8 mouse cellular contexts compared by ENCODE assay signal in genomic region chr12:100908298-100909034, GRCm38 (mm10). TPM values are rescaled to one million over a fixed set of nuclear protein-coding genes. Genes with fewer than 3 reads are reported as not detected.
DNase-seq lines count a peak whose midpoint lies in the region; ATAC-seq lines count a peak whose summit lies in the region.

No protein-coding gene starts in this region.

- H3K27me3 ChIP-seq in kidney, embryonic 16.5 days (ENCODE audit: insufficient read depth, low read length), result peaks cover 6% of the 10 kb centered on the region; the same call in 1 of the 2 replicates
- H3K27me3 ChIP-seq in embryonic facial prominence, embryonic 11.5 days (ENCODE audit: control insufficient read depth, insufficient read depth, low read length), result peaks cover 3% of the 10 kb centered on the region; the same call in 1 of the 2 replicates
- H3K27me3 ChIP-seq in intestine, embryonic 14.5 days (replicated peaks; ENCODE audit: control insufficient read depth, insufficient read depth, low read length), result peaks cover 19% of the 10 kb centered on the region
- H3K27me3 ChIP-seq in neural tube, embryonic 12.5 days (replicated peaks), result peaks cover 15% of the 10 kb centered on the region; the same call in 1 of the 2 replicates

- H3K9me3 ChIP-seq in kidney, embryonic 16.5 days (ENCODE audit: low read length), result no peaks in the 10 kb centered on the region
- H3K9me3 ChIP-seq in embryonic facial prominence, embryonic 11.5 days (replicated peaks; ENCODE audit: control insufficient read depth, low read length), result no peaks in the 10 kb centered on the region
- no peaks in the 10 kb centered on the region for H3K9me3 ChIP-seq in intestine, embryonic 14.5 days (ENCODE audit: control insufficient read depth, low read length)
- H3K9me3 ChIP-seq in neural tube, embryonic 12.5 days, result no peaks in the 10 kb centered on the region

- H3K4me1 ChIP-seq in kidney, embryonic 16.5 days (ENCODE audit: insufficient read depth, low read length), result 0 out of 2 replicates have a peak, but pooled peaks cover 3% of the 10 kb centered on the region
- H3K4me1 ChIP-seq in embryonic facial prominence, embryonic 11.5 days (ENCODE audit: control insufficient read depth, insufficient read depth, low read length), result no peaks in the 10 kb centered on the region
- 0 out of 2 replicates have a peak, but pooled peaks cover 4% of the 10 kb centered on the region for H3K4me1 ChIP-seq in intestine, embryonic 14.5 days (replicated peaks; ENCODE audit: control insufficient read depth, insufficient read depth, low read length)
- peaks cover 10% of the 10 kb centered on the region for H3K4me1 ChIP-seq in neural tube, embryonic 12.5 days

- H3K27ac ChIP-seq in kidney, embryonic 16.5 days (ENCODE audit: low read length), result no peak overlapping the region
- H3K27ac ChIP-seq in embryonic facial prominence, embryonic 11.5 days (replicated peaks; ENCODE audit: low read depth, low read length), result no peak overlapping the region
- no peak overlapping the region for H3K27ac ChIP-seq in intestine, embryonic 14.5 days (ENCODE audit: low read depth)
- no peak overlapping the region for H3K27ac ChIP-seq in neural tube, embryonic 12.5 days

- peak overlapping the region; percentile 59; the same call in 1 of the 2 replicates for H3K9ac ChIP-seq in kidney, embryonic 16.5 days (replicated peaks; ENCODE audit: low read length)
- H3K9ac ChIP-seq in embryonic facial prominence, embryonic 11.5 days (replicated peaks; ENCODE audit: low read length), result peak overlapping the region; percentile 55
- no peak overlapping the region for H3K9ac ChIP-seq in intestine, embryonic 14.5 days (ENCODE audit: low read length)
- H3K9ac ChIP-seq in neural tube, embryonic 12.5 days, result peak overlapping the region; percentile 64; the same call in 1 of the 2 replicates

- 16% methylated on average over 10 of the region's 10 CpGs for WGBS in kidney, embryonic 16.5 days
- 16% methylated on average over 10 of the region's 10 CpGs for WGBS in embryonic facial prominence, embryonic 11.5 days
- 24% methylated on average over 10 of the region's 10 CpGs for WGBS in intestine, embryonic 14.5 days
- WGBS in neural tube, embryonic 12.5 days, result 24% methylated on average over 10 of the region's 10 CpGs

- peaks cover 3% of the 10 kb centered on the region; the same call in 1 of the 2 replicates for H3K36me3 ChIP-seq in kidney, embryonic 16.5 days (ENCODE audit: insufficient read depth, low read length)
- no peaks in the 10 kb centered on the region for H3K36me3 ChIP-seq in embryonic facial prominence, embryonic 11.5 days (replicated peaks; ENCODE audit: control insufficient read depth, insufficient read depth, low read depth, low read length)
- no peaks in the 10 kb centered on the region for H3K36me3 ChIP-seq in intestine, embryonic 14.5 days (ENCODE audit: control insufficient read depth, insufficient read depth, low read length)
- H3K36me3 ChIP-seq in neural tube, embryonic 12.5 days, result peaks cover 16% of the 10 kb centered on the region

- ATAC-seq in kidney, embryonic 16.5 days (ENCODE audit: low FRiP score, low TSS enrichment), result peak; percentile 36; the same call in 1 of the 2 replicates
- no peak for ATAC-seq in embryonic facial prominence, embryonic 11.5 days (replicated peaks; ENCODE audit: insufficient number of reproducible peaks, low FRiP score, low TSS enrichment, low read depth)
- ATAC-seq in intestine, embryonic 14.5 days (replicated peaks; ENCODE audit: low FRiP score, low TSS enrichment, low read depth), result peak; percentile 38; the same call in 1 of the 2 replicates
- ATAC-seq in neural tube, embryonic 12.5 days (ENCODE audit: low FRiP score, low read depth), result no peak

- H3K4me2 ChIP-seq in kidney, embryonic 16.5 days (replicated peaks; ENCODE audit: low read depth, low read length), result peak overlapping the region; percentile 64
- H3K4me2 ChIP-seq in embryonic facial prominence, embryonic 11.5 days (ENCODE audit: low read depth, low read length), result peak overlapping the region; percentile 94
- peak overlapping the region; percentile 89 for H3K4me2 ChIP-seq in intestine, embryonic 14.5 days (ENCODE audit: low read length)
- peak overlapping the region; percentile 92 for H3K4me2 ChIP-seq in neural tube, embryonic 12.5 days (replicated peaks)

- H3K4me3 ChIP-seq in kidney, embryonic 16.5 days (ENCODE audit: low read length), result peak overlapping the region; percentile 43
- H3K4me3 ChIP-seq in embryonic facial prominence, embryonic 11.5 days (ENCODE audit: low read depth, low read length), result peak overlapping the region; percentile 34; the same call in 1 of the 2 replicates
- H3K4me3 ChIP-seq in intestine, embryonic 14.5 days (ENCODE audit: low read depth, low read length), result peak overlapping the region; percentile 41
- H3K4me3 ChIP-seq in neural tube, embryonic 12.5 days, result peak overlapping the region; percentile 39

- no peak for DNase-seq in kidney, postnatal 14 days
- DNase-seq in embryonic facial prominence, embryonic 11.5 days (ENCODE audit: low spot score), result no peak
- DNase-seq in intestine, embryonic 14.5 days (ENCODE audit: low spot score), result no peak
- DNase-seq in urinary bladder, adult 18-20 months (ENCODE audit: low spot score in 2 of 2), result no peak
- no peak for DNase-seq in embryo, embryonic 9.5 days (ENCODE audit: extremely low spot score)
- DNase-seq in ovary, postnatal 14 days (ENCODE audit: low spot score), result no peak

RNA-seq across cellular contexts. Expression of gene Gpr68, which starts 0.5 kb away (rescaled TPM):
- polyA plus RNA-seq in kidney, embryonic 16.5 days (2015; fragmentation: Nextera tagmentation; extraction: Ambion mirVana), result 0.27 and 0.75 TPM in 2 replicates
- polyA plus RNA-seq in embryonic facial prominence, embryonic 11.5 days (2014; fragmentation: Nextera tagmentation; extraction: Ambion mirVana), result 0.07 and 0.08 TPM in 2 replicates
- polyA plus RNA-seq in intestine, embryonic 14.5 days (2014; fragmentation: Nextera tagmentation; extraction: Ambion mirVana), result 0.17 and 0.53 TPM in 2 replicates
- 0.69 and 0.79 TPM in 2 replicates for polyA plus RNA-seq in neural tube, embryonic 12.5 days (2016; fragmentation: Nextera tagmentation; extraction: Ambion mirVana)

Comparison
In these comparisons a context has a peak if more than half of its experiments do, and no peak if none do; other contexts are left out.
1. ATAC-seq: peak in kidney, embryonic 16.5 days (single experiment) and intestine, embryonic 14.5 days (single experiment); none in embryonic facial prominence, embryonic 11.5 days (single experiment) and neural tube, embryonic 12.5 days (single experiment).
2. Peak in every context shown above with its lines, with median percentiles within 50 percentile points of each other: H3K4me2 ChIP-seq and H3K4me3 ChIP-seq.